Mouse (Mus musculus) retina, postnatal 7 days (tissue): ENCODE results near the gene Trim66.

Source experiments
- DNase-seq: peaks from one replicate; pipeline ENCODE4 v3.0.0-alpha.2; 2012; ENCODE audit warnings: low read depth, low spot score

The Trim66 gene

GRCm38 (mm10) chr7:109522084-109522483 lies 14.2 kb upstream of the Trim66 start:
- DNase-seq: no peak

GRCm38 (mm10) chr7:109519936-109520335 lies 12.0 kb upstream of the Trim66 start:
- no peak for DNase-seq

GRCm38 (mm10) chr7:109518838-109519696 lies 11.1 kb upstream of the Trim66 start, which contains the start of gene Rpl27a:
TSS of gene Rpl27a (plus strand) at chr7:109519147.
- peak; percentile 98 for DNase-seq

GRCm38 (mm10) chr7:109518036-109518681 lies 10.2 kb upstream of the Trim66 start:
- no peak for DNase-seq

GRCm38 (mm10) chr7:109516500-109516899 lies 8.6 kb upstream of the Trim66 start:
- DNase-seq: no peak

- no peak for DNase-seq
Observed at GRCm38 (mm10) chr7:109511838-109512237, 3.9 kb upstream of the Trim66 start.

GRCm38 (mm10) chr7:109510799-109511198 lies 2.9 kb upstream of the Trim66 start:
- DNase-seq: no peak

- DNase-seq: no peak
Observed at GRCm38 (mm10) chr7:109507572-109507971, 362 bp downstream of the Trim66 start.

- no peak for DNase-seq
Observed at GRCm38 (mm10) chr7:109507119-109507518, 815 bp downstream of the Trim66 start.

GRCm38 (mm10) chr7:109497507-109497906 lies 10.4 kb downstream of the Trim66 start:
- DNase-seq: no peak

- peak; percentile 4 for DNase-seq
Observed at GRCm38 (mm10) chr7:109493319-109494316, 14.3 kb downstream of the Trim66 start.

GRCm38 (mm10) chr7:109492616-109493318 lies 15.2 kb downstream of the Trim66 start:
- DNase-seq: no peak

- no peak for DNase-seq
Observed at GRCm38 (mm10) chr7:109484221-109484620, 23.7 kb downstream of the Trim66 start.

- DNase-seq: peak; percentile 11
Observed at GRCm38 (mm10) chr7:109480765-109481197, 27.2 kb downstream of the Trim66 start.

- DNase-seq: no peak
Observed at GRCm38 (mm10) chr7:109477926-109478325, 30.0 kb downstream of the Trim66 start.

- no peak for DNase-seq
Observed at GRCm38 (mm10) chr7:109470700-109471099, 37.2 kb downstream of the Trim66 start.

GRCm38 (mm10) chr7:109468262-109468701 lies 39.7 kb downstream of the Trim66 start:
- DNase-seq: no peak

- DNase-seq: no peak
Observed at GRCm38 (mm10) chr7:109467591-109467990, 40.3 kb downstream of the Trim66 start.

- DNase-seq: no peak
Observed at GRCm38 (mm10) chr7:109460698-109461097, 47.2 kb downstream of the Trim66 start.

- DNase-seq: no peak
Observed at GRCm38 (mm10) chr7:109456563-109456962, 51.4 kb downstream of the Trim66 start.

GRCm38 (mm10) chr7:109455748-109456147 lies 52.2 kb downstream of the Trim66 start:
- no peak for DNase-seq
